Mouse (Mus musculus) kidney, adult 18-20 months (tissue): ENCODE data around the gene Plekha7.

Experiments used
- DNase-seq: peaks from one replicate; pipeline ENCODE4 v3.0.0; 2021

Plekha7 gene

GRCm38 (mm10) chr7:116246696-116247376 is 61.3 kb downstream of the Plekha7 start:
- DNase-seq = peak; percentile 32

- DNase-seq = peak; percentile 46
Observed at GRCm38 (mm10) chr7:116245815-116246695, 62.1 kb downstream of the Plekha7 start.

- no peak for DNase-seq
Observed at GRCm38 (mm10) chr7:116244302-116245165, 63.6 kb downstream of the Plekha7 start.

GRCm38 (mm10) chr7:116242810-116243209 is 65.4 kb downstream of the Plekha7 start:
- no peak for DNase-seq

- no peak for DNase-seq
Observed at GRCm38 (mm10) chr7:116241601-116242000, 66.6 kb downstream of the Plekha7 start.

- DNase-seq = no peak
Observed at GRCm38 (mm10) chr7:116240791-116241474, 67.2 kb downstream of the Plekha7 start.

- no peak for DNase-seq
Observed at GRCm38 (mm10) chr7:116240353-116240752, 67.8 kb downstream of the Plekha7 start.

- no peak for DNase-seq
Observed at GRCm38 (mm10) chr7:116238320-116238719, 69.9 kb downstream of the Plekha7 start.

- DNase-seq = peak; percentile 84
Observed at GRCm38 (mm10) chr7:116237157-116237981, 70.8 kb downstream of the Plekha7 start.

GRCm38 (mm10) chr7:116236608-116237007 is 71.6 kb downstream of the Plekha7 start:
- no peak for DNase-seq

- DNase-seq = no peak
Observed at GRCm38 (mm10) chr7:116234287-116234806, 73.8 kb downstream of the Plekha7 start.

- no peak for DNase-seq
Observed at GRCm38 (mm10) chr7:116230811-116231609, 77.2 kb downstream of the Plekha7 start.

- peak; percentile 40 for DNase-seq
Observed at GRCm38 (mm10) chr7:116226877-116227282, 81.3 kb downstream of the Plekha7 start.

GRCm38 (mm10) chr7:116226316-116226715 is 81.9 kb downstream of the Plekha7 start:
- DNase-seq = no peak

- DNase-seq = no peak
Observed at GRCm38 (mm10) chr7:116224543-116224942, 83.6 kb downstream of the Plekha7 start.

GRCm38 (mm10) chr7:116223010-116223783 is 85.0 kb downstream of the Plekha7 start:
- no peak for DNase-seq

- no peak for DNase-seq
Observed at GRCm38 (mm10) chr7:116222288-116223009, 85.7 kb downstream of the Plekha7 start.

- DNase-seq = no peak
Observed at GRCm38 (mm10) chr7:116221883-116222282, 86.3 kb downstream of the Plekha7 start.
